Mouse (Mus musculus): ENCODE data around the gene Slc25a38. TPM values are rescaled to one million over a fixed set of nuclear protein-coding genes. Genes with fewer than 3 reads are reported as not detected.
A peak's percentile ranks its signal among the peaks of the same experiment; 100 is the strongest.
"Not testable (repeated sequence)": the region's sequence is repeated elsewhere in the genome, so short reads cannot be mapped to it uniquely, and the experiment has no call there.

Gene Slc25a38
- polyA plus RNA-seq, 1 experiment from 2014 or later: 43.8 TPM

DNA sequence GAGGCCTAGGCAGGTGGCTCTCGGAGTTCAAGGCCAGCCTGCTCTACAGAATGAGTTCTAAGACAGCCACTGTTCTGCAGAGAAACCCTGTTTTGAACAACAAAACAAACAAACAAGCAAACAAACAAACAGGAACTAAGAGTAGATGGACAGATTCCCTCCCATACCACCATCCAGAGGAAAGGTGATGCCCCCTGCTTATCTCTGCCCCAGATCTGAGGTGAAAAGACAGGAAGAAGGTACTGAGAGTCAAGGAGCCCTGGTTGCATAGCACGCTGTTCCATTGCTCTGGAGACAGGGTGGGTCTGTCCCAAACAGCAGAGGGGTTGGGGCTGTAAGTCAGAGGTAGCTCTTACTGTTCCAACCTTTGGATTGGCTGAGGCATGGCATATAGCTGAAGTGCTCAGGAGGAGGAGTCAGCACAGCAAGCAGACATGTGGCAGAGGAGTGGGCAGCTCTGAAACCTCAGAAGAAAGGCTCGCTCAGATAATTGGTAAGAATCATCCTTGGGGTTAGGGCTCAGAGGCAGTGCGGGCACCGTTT lies 18.4 kb upstream of the Slc25a38 start, which contains the start of gene Ccr8:
Gene Ccr8, plus strand, starts transcription at position 419 of the 543 bp plus-strand sequence.
- 85% methylated on average over 5 of the region's 5 CpGs for WGBS
- H3K4me2 ChIP-seq (ENCODE audit: low read depth, low read length): no peak within 1 kb of the TSS
- H3K9me3 ChIP-seq (ENCODE audit: control insufficient read depth, low read length): no peaks in the 10 kb centered on the region
- H3K27me3 ChIP-seq (ENCODE audit: control insufficient read depth, insufficient read depth, low read length): no peaks in the 10 kb centered on the region
- no peak within 1 kb of the TSS for H3K27ac ChIP-seq (ENCODE audit: low read depth, low read length)
- ATAC-seq (ENCODE audit: low read depth): no peak
- H3K4me3 ChIP-seq (ENCODE audit: low read depth, low read length): no peak within 1 kb of the TSS
- no peaks in the 10 kb centered on the region for H3K36me3 ChIP-seq (ENCODE audit: control insufficient read depth, insufficient read depth, low read length)
- H3K4me1 ChIP-seq (ENCODE audit: control insufficient read depth, insufficient read depth, low read length): no peaks in the 10 kb centered on the region
- H3K9ac ChIP-seq (replicated peaks; ENCODE audit: low read depth, low read length): no peak within 1 kb of the TSS

DNA sequence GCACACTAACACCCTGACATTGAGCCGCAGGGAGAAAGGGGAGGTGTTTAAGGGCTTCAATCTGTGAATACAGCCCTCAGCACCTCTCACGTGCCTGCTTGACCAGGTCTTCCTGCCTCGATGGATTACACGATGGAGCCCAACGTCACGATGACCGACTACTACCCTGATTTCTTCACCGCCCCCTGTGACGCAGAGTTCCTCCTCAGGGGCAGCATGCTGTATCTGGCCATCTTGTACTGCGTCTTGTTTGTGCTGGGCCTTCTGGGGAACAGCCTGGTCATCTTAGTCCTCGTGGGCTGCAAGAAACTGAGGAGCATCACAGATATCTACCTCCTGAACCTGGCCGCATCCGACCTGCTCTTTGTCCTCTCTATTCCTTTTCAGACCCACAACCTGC lies 16.5 kb upstream of the Slc25a38 start:
- H3K9ac ChIP-seq (replicated peaks; ENCODE audit: low read depth, low read length): no peak overlapping the region
- 89% methylated on average over 13 of the region's 13 CpGs for WGBS
- H3K27me3 ChIP-seq (ENCODE audit: control insufficient read depth, insufficient read depth, low read length): no peaks in the 10 kb centered on the region
- H3K4me2 ChIP-seq (ENCODE audit: low read depth, low read length): no peak overlapping the region
- no peak overlapping the region for H3K27ac ChIP-seq (ENCODE audit: low read depth, low read length)
- H3K4me3 ChIP-seq (ENCODE audit: low read depth, low read length): no peak overlapping the region
- ATAC-seq (ENCODE audit: low read depth): no peak
- no peaks in the 10 kb centered on the region for H3K36me3 ChIP-seq (ENCODE audit: control insufficient read depth, insufficient read depth, low read length)
- H3K9me3 ChIP-seq (ENCODE audit: control insufficient read depth, low read length): no peaks in the 10 kb centered on the region
- no peaks in the 10 kb centered on the region for H3K4me1 ChIP-seq (ENCODE audit: control insufficient read depth, insufficient read depth, low read length)

DNA sequence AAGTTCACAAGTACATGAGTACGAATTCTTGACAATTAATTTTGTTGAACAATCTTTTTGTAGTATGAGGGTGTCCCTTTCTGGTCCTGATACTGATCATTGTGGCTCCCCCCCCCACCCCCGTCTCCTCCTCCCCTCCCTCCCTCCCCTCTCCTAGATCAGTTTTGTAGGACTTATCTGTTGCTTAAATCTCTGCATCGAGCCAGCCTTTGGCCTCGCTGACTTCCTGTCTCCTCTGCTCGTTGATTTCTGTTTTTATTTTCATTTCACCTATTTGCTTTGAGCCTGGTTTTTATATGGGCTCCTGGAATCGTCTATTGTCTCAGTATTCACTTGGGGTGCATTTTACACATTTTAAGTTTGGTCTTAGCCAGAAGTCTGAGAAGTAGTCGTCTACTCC lies 14.3 kb upstream of the Slc25a38 start:
- no peak overlapping the region for H3K4me3 ChIP-seq (ENCODE audit: low read depth, low read length)
- H3K9me3 ChIP-seq (ENCODE audit: control insufficient read depth, low read length): no peaks in the 10 kb centered on the region
- ATAC-seq (ENCODE audit: low read depth): no peak
- no peak overlapping the region for H3K9ac ChIP-seq (replicated peaks; ENCODE audit: low read depth, low read length)
- H3K4me2 ChIP-seq (ENCODE audit: low read depth, low read length): no peak overlapping the region
- no peaks in the 10 kb centered on the region for H3K27me3 ChIP-seq (ENCODE audit: control insufficient read depth, insufficient read depth, low read length)
- WGBS: 77% methylated on average over 7 of the region's 7 CpGs
- no peaks in the 10 kb centered on the region for H3K36me3 ChIP-seq (ENCODE audit: control insufficient read depth, insufficient read depth, low read length)
- no peaks in the 10 kb centered on the region for H3K4me1 ChIP-seq (ENCODE audit: control insufficient read depth, insufficient read depth, low read length)
- no peak overlapping the region for H3K27ac ChIP-seq (ENCODE audit: low read depth, low read length)

DNA sequence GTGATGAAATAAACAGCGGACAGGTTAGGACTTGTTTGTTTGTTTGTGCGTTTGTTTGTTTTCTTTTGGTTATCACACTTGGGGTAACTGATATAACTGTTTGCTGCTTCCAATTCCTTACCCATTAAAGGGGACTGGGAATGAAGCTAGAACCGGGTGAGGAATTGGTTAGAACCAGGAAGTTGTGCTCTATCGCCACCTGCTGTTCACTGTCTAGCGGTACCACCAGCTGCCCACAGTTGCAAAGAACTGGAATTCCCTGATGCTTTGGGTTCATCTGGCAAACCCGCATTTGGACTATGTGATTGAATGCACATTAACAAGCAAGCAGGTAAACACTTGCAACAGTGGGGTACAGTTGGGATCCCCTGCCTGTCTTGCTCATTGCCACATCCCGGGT lies 11.5 kb upstream of the Slc25a38 start:
- 26% methylated on average over 7 of the region's 7 CpGs for WGBS
- no peak overlapping the region for H3K9ac ChIP-seq (replicated peaks; ENCODE audit: low read depth, low read length)
- no peak for ATAC-seq (ENCODE audit: low read depth)

DNA sequence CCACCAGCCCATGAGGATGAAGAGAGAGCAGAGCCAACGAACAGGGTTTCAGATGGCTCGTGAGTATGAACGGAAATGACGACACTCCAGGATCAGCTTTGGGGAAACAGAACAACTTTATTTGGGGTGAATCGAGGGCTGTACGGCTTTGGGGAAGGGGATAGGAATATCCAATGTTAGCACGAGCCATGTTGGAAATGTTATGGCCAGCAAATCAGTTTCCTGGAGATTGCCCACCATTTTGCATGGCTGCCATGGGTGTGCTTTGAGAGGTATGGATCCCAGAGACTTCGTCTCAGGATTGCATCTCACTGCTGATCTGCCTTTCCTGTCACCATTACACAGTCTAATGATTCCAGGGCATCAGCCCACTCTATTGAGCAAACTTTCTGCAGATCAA lies 10.9 kb upstream of the Slc25a38 start:
- H3K27ac ChIP-seq (ENCODE audit: low read depth, low read length): no peak overlapping the region
- no peak overlapping the region for H3K4me2 ChIP-seq (ENCODE audit: low read depth, low read length)
- no peaks in the 10 kb centered on the region for H3K9me3 ChIP-seq (ENCODE audit: control insufficient read depth, low read length)
- H3K4me3 ChIP-seq (ENCODE audit: low read depth, low read length): no peak overlapping the region
- no peaks in the 10 kb centered on the region for H3K27me3 ChIP-seq (ENCODE audit: control insufficient read depth, insufficient read depth, low read length)
- no peak for ATAC-seq (ENCODE audit: low read depth)
- no peaks in the 10 kb centered on the region for H3K4me1 ChIP-seq (ENCODE audit: control insufficient read depth, insufficient read depth, low read length)
- 92% methylated on average over 8 of the region's 8 CpGs for WGBS
- H3K9ac ChIP-seq (replicated peaks; ENCODE audit: low read depth, low read length): no peak overlapping the region
- H3K36me3 ChIP-seq (ENCODE audit: control insufficient read depth, insufficient read depth, low read length): no peaks in the 10 kb centered on the region

More for the DNA sequence above, 11.5 kb upstream of the Slc25a38 start:
- no peak overlapping the region for H3K27ac ChIP-seq (ENCODE audit: low read depth, low read length)
- no peak overlapping the region for H3K4me2 ChIP-seq (ENCODE audit: low read depth, low read length)
- no peaks in the 10 kb centered on the region for H3K4me1 ChIP-seq (ENCODE audit: control insufficient read depth, insufficient read depth, low read length)
- no peak overlapping the region for H3K4me3 ChIP-seq (ENCODE audit: low read depth, low read length)
- H3K9me3 ChIP-seq (ENCODE audit: control insufficient read depth, low read length): no peaks in the 10 kb centered on the region
- no peaks in the 10 kb centered on the region for H3K36me3 ChIP-seq (ENCODE audit: control insufficient read depth, insufficient read depth, low read length)
- no peaks in the 10 kb centered on the region for H3K27me3 ChIP-seq (ENCODE audit: control insufficient read depth, insufficient read depth, low read length)

DNA sequence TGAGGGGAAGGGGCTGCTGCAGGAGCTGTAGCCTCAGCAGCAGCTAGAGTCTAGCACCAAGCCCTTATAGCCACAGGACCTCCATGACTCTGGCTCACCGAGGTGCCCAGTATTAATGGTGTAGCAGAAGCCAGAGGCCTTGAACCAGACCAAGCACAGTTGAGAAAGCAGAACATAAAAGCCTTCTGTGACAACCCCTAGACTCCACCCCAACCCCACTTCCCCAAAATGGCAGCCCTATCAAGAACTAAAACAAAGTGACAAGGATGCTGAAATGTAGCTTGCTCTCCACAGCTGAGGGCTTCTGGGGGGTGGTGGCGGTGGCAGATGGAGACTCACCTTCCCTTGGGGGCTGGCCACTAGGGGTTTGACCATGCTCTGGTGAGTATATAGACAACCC lies 9.0 kb upstream of the Slc25a38 start:
- Histone ChIP-seq H3K9ac (replicated peaks; ENCODE audit: low read depth, low read length) (no peak overlapping the region), H3K4me1 (ENCODE audit: control insufficient read depth, insufficient read depth, low read length) (no peaks in the 10 kb centered on the region), H3K4me3 (ENCODE audit: low read depth, low read length) (no peak overlapping the region), H3K27me3 (ENCODE audit: control insufficient read depth, insufficient read depth, low read length) (no peaks in the 10 kb centered on the region), H3K36me3 (ENCODE audit: control insufficient read depth, insufficient read depth, low read length) (no peaks in the 10 kb centered on the region), H3K9me3 (ENCODE audit: control insufficient read depth, low read length) (no peaks in the 10 kb centered on the region), H3K27ac (ENCODE audit: low read depth, low read length) (no peak overlapping the region), H3K4me2 (ENCODE audit: low read depth, low read length) (no peak overlapping the region)
- WGBS: 100% methylated on average over 2 of the region's 2 CpGs
- no peak for ATAC-seq (ENCODE audit: low read depth)

DNA sequence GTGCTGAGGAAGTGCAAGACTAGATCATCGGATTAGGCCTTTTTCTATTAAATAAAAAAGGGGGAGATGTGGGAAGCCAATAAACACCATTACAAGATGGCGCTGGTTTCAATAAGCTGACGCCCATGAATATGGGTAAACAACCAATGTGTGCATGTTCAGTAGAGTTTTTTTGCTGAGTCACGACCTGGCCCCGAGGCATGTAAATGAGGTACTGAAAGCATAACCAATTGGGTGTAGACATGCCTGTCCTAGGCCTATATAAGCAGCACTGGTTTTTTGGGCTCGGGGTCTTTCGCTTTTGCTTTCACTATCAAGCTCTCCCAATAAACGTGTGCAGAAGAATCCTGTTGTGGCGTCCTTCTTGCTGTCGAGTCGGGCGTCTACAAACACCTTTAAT lies 1.2 kb upstream of the Slc25a38 start:
- WGBS: 94% methylated on average over 12 of the region's 12 CpGs
- H3K27ac ChIP-seq (ENCODE audit: low read depth, low read length); H3K4me3 ChIP-seq (ENCODE audit: low read depth, low read length); H3K36me3 ChIP-seq (ENCODE audit: control insufficient read depth, insufficient read depth, low read length); H3K9ac ChIP-seq (replicated peaks; ENCODE audit: low read depth, low read length); ATAC-seq (ENCODE audit: low read depth); H3K4me2 ChIP-seq (ENCODE audit: low read depth, low read length); H3K27me3 ChIP-seq (ENCODE audit: control insufficient read depth, insufficient read depth, low read length); H3K9me3 ChIP-seq (ENCODE audit: control insufficient read depth, low read length); H3K4me1 ChIP-seq (ENCODE audit: control insufficient read depth, insufficient read depth, low read length): not testable (repeated sequence)

DNA sequence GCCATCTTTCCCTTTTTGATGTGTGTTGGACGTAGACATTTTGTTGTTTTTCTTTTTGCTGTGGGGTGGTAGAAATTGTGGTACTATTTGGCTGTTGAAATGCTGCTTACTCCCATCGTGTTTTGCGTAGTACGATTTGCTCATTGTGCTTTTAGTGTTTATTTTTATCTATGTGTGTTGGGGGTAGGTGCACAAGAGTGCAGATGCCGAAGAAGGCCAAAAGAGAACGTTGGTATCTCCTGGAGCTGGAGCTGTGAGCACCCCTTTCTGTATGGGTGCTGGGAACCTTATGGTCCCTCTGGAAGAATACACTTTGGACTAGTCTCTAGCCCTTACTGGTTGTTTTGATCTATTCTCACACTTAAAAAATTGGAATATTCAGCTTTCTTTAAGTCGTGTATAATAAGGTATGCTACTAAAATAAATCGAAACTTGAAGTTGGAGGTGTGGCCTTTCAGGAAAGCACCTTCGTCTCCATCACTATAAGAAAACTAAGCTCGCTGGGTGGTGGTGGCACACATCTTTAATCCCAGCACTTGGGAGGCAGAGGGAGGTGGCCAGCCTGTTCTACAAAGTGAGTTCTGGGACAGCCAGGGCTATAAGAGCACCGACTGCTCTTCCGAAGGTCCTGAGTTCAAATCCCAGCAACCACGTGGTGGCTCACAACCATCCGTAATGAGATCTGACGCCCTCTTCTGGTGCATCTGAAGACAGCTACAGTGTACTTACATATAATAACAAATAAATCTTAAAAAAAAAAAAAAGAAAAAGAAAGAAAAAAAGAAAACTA lies 1.2 kb downstream of the Slc25a38 start:
- Histone ChIP-seq H3K9ac (replicated peaks; ENCODE audit: low read depth, low read length) (no peak overlapping the region), H3K9me3 (ENCODE audit: control insufficient read depth, low read length) (no peaks in the 10 kb centered on the region), H3K36me3 (ENCODE audit: control insufficient read depth, insufficient read depth, low read length) (no peaks in the 10 kb centered on the region), H3K4me2 (ENCODE audit: low read depth, low read length) (peak overlapping the region; percentile 61), H3K4me1 (ENCODE audit: control insufficient read depth, insufficient read depth, low read length) (peaks cover 6% of the 10 kb centered on the region), H3K27me3 (ENCODE audit: control insufficient read depth, insufficient read depth, low read length) (no peaks in the 10 kb centered on the region), H3K4me3 (ENCODE audit: low read depth, low read length) (peak overlapping the region; percentile 83), H3K27ac (ENCODE audit: low read depth, low read length) (peak overlapping the region; percentile 97; the same call in 1 of the 2 replicates)
- ATAC-seq (ENCODE audit: low read depth): no peak
- WGBS: 80% methylated on average over 15 of the region's 15 CpGs

DNA sequence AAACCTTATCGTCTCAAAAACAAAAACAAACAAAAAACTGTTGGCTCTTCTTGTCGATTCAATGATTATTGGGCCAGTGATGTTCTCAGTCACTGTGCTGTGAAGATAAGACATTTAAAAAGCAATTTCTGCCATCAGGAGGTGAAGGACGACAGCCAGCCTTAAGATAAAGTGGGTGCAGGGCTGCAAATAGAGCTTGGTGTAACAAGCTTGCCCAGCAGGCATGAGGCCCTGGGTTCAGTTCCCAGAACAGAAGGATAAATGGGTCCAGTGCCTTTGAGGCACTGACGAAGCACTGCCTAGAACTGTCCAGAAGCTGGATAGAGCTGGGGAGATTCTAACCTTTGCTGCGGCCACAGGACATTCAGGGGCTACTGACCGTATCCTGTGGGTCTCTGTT lies 2.3 kb downstream of the Slc25a38 start:
- H3K27me3 ChIP-seq (ENCODE audit: control insufficient read depth, insufficient read depth, low read length): no peaks in the 10 kb centered on the region
- peaks cover 6% of the 10 kb centered on the region for H3K4me1 ChIP-seq (ENCODE audit: control insufficient read depth, insufficient read depth, low read length)
- WGBS: 97% methylated on average over 6 of the region's 6 CpGs
- no peaks in the 10 kb centered on the region for H3K9me3 ChIP-seq (ENCODE audit: control insufficient read depth, low read length)
- no peak overlapping the region for H3K4me3 ChIP-seq (ENCODE audit: low read depth, low read length)
- no peaks in the 10 kb centered on the region; the same call in 1 of the 2 replicates for H3K36me3 ChIP-seq (ENCODE audit: control insufficient read depth, insufficient read depth, low read length)
- no peak for ATAC-seq (ENCODE audit: low read depth)
- no peak overlapping the region for H3K4me2 ChIP-seq (ENCODE audit: low read depth, low read length)
- H3K9ac ChIP-seq (replicated peaks; ENCODE audit: low read depth, low read length): no peak overlapping the region
- no peak overlapping the region for H3K27ac ChIP-seq (ENCODE audit: low read depth, low read length)
